Mouse (Mus musculus) kidney, postnatal 4 days (tissue): ENCODE results near the gene Cntn3.
A peak's percentile ranks its signal among the peaks of the same experiment; 100 is the strongest.

Experiments
- DNase-seq, 2 experiments: peaks; one replicate each; pipeline ENCODE4 v3.0.0; 2021; ENCODE audit warnings: mixed read lengths in 2 of 2

The Cntn3 gene

GRCm38 (mm10) chr6:102438353-102438752, 134.5 kb downstream of the Cntn3 start:
- DNase-seq: no peak

GRCm38 (mm10) chr6:102427549-102427948, 145.4 kb downstream of the Cntn3 start:
- DNase-seq: peak; percentile 4 to 10

- no peak for DNase-seq
Observed at GRCm38 (mm10) chr6:102421781-102422180, 151.1 kb downstream of the Cntn3 start.

GRCm38 (mm10) chr6:102388590-102388989, 184.3 kb downstream of the Cntn3 start:
- no peak for DNase-seq

- DNase-seq: no peak
Observed at GRCm38 (mm10) chr6:102372112-102372511, 200.8 kb downstream of the Cntn3 start.

GRCm38 (mm10) chr6:102363880-102364279, 209.0 kb downstream of the Cntn3 start:
- DNase-seq: no peak

- DNase-seq: no peak
Observed at GRCm38 (mm10) chr6:102363291-102363832, 209.5 kb downstream of the Cntn3 start.

GRCm38 (mm10) chr6:102332144-102332543, 240.8 kb downstream of the Cntn3 start:
- no peak for DNase-seq

GRCm38 (mm10) chr6:102326711-102327110, 246.2 kb downstream of the Cntn3 start:
- DNase-seq: no peak

- no peak for DNase-seq
Observed at GRCm38 (mm10) chr6:102322614-102323284, 250.2 kb downstream of the Cntn3 start.

- DNase-seq: no peak
Observed at GRCm38 (mm10) chr6:102319755-102320154, 253.1 kb downstream of the Cntn3 start.

GRCm38 (mm10) chr6:102282889-102283288, 290.0 kb downstream of the Cntn3 start:
- no peak for DNase-seq

GRCm38 (mm10) chr6:102231015-102231414, 341.9 kb downstream of the Cntn3 start:
- DNase-seq: no peak

GRCm38 (mm10) chr6:102186316-102186715, 386.6 kb downstream of the Cntn3 start:
- DNase-seq: no peak

GRCm38 (mm10) chr6:102170913-102171312, 402.0 kb downstream of the Cntn3 start:
- no peak for DNase-seq

- DNase-seq: no peak
Observed at GRCm38 (mm10) chr6:102161186-102161585, 411.7 kb downstream of the Cntn3 start.

GRCm38 (mm10) chr6:102121676-102122075, 451.2 kb downstream of the Cntn3 start:
- DNase-seq: no peak

- no peak for DNase-seq
Observed at GRCm38 (mm10) chr6:102120003-102120402, 452.9 kb downstream of the Cntn3 start.

GRCm38 (mm10) chr6:102113629-102114028, 459.3 kb downstream of the Cntn3 start:
- DNase-seq: no peak
